Mouse (Mus musculus) skeletal muscle tissue, adult 2 months (tissue): Measurements from ENCODE around the gene Rasl12.
A peak's percentile ranks its signal among the peaks of the same experiment; 100 is the strongest.

ENCODE experiments used
- DNase-seq: peaks from one replicate; pipeline ENCODE4 v3.0.0-alpha.2; 2012; ENCODE audit warnings: low read depth, low spot score

Rasl12 gene

GRCm38 (mm10) chr9:65392638-65393364, 5.5 kb upstream of the Rasl12 start:
- no peak for DNase-seq

- DNase-seq = no peak
Measured at GRCm38 (mm10) chr9:65393606-65394005, 4.7 kb upstream of the Rasl12 start.

GRCm38 (mm10) chr9:65394360-65394759, 3.9 kb upstream of the Rasl12 start:
- DNase-seq = no peak

GRCm38 (mm10) chr9:65399934-65400333, 1.6 kb downstream of the Rasl12 start:
- no peak for DNase-seq

GRCm38 (mm10) chr9:65404331-65405183, 6.3 kb downstream of the Rasl12 start:
- peak; percentile 89 for DNase-seq

- DNase-seq = no peak
Measured at GRCm38 (mm10) chr9:65405184-65405449, 6.8 kb downstream of the Rasl12 start.

- no peak for DNase-seq
Measured at GRCm38 (mm10) chr9:65407327-65407726, 9.0 kb downstream of the Rasl12 start.

- DNase-seq = no peak
Measured at GRCm38 (mm10) chr9:65407861-65408260, 9.6 kb downstream of the Rasl12 start.

GRCm38 (mm10) chr9:65408871-65409295, 10.6 kb downstream of the Rasl12 start:
- no peak for DNase-seq

- no peak for DNase-seq
Measured at GRCm38 (mm10) chr9:65410378-65410777, 12.1 kb downstream of the Rasl12 start.

GRCm38 (mm10) chr9:65411326-65411725, 13.0 kb downstream of the Rasl12 start:
- DNase-seq = no peak

GRCm38 (mm10) chr9:65417738-65418137, 19.4 kb downstream of the Rasl12 start:
- no peak for DNase-seq

GRCm38 (mm10) chr9:65419633-65420032, 21.3 kb downstream of the Rasl12 start:
- no peak for DNase-seq

- DNase-seq = no peak
Measured at GRCm38 (mm10) chr9:65422760-65423501, 24.6 kb downstream of the Rasl12 start, which contains the start of gene Slc51b. Gene Slc51b (minus strand): TSS chr9:65422955.

- no peak for DNase-seq
Measured at GRCm38 (mm10) chr9:65424393-65424792, 26.1 kb downstream of the Rasl12 start.

GRCm38 (mm10) chr9:65427511-65427910, 29.2 kb downstream of the Rasl12 start:
- DNase-seq = no peak

- DNase-seq = no peak
Measured at GRCm38 (mm10) chr9:65428003-65428402, 29.7 kb downstream of the Rasl12 start.

GRCm38 (mm10) chr9:65430401-65430800, 32.1 kb downstream of the Rasl12 start:
- no peak for DNase-seq

- DNase-seq = no peak
Measured at GRCm38 (mm10) chr9:65430921-65431320, 32.6 kb downstream of the Rasl12 start.

GRCm38 (mm10) chr9:65432236-65432635, 33.9 kb downstream of the Rasl12 start:
- peak; percentile 74 for DNase-seq

GRCm38 (mm10) chr9:65434140-65434539, 35.8 kb downstream of the Rasl12 start:
- no peak for DNase-seq

GRCm38 (mm10) chr9:65435211-65435610, 36.9 kb downstream of the Rasl12 start:
- no peak for DNase-seq
